Mouse (Mus musculus) colon, adult 2 months (tissue): ENCODE data around the gene Cyp4a31. TPM values are rescaled to one million over a fixed set of nuclear protein-coding genes. Genes with fewer than 3 reads are reported as not detected.

Experiments
- polyA plus RNA-seq: library from polyadenylated mRNA; depleted of rRNA; stranded (reverse); fragments of >200 nt; gene quantifications from 2 replicates; pipeline ENCODE4 v1.2.3, GENCODE M21; 2012; rRNA removed

Gene Cyp4a31
- not detected in 2 replicates for polyA plus RNA-seq

DNA sequence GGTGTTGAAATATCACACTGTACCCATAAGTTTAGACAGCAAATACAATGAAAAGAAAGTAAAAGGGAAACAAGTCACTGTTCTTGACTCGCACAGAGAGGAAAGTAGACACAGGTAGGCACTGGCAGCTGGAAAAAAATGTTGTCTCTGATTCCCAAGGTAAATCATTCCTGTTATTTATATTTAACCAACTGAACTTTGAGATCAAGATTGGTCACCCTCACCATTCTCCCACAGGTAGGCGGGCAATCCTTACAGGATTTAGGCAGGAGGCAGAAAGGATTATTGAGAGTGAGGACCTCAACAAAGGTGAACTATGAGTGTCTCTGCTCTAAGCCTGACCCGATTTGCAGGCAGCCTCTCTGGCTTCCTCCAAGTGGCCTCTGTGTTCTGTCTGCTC, at the start of gene Cyp4a31:
TSS of gene Cyp4a31 (plus strand) at position 249 of the 400 bp plus-strand sequence.

DNA sequence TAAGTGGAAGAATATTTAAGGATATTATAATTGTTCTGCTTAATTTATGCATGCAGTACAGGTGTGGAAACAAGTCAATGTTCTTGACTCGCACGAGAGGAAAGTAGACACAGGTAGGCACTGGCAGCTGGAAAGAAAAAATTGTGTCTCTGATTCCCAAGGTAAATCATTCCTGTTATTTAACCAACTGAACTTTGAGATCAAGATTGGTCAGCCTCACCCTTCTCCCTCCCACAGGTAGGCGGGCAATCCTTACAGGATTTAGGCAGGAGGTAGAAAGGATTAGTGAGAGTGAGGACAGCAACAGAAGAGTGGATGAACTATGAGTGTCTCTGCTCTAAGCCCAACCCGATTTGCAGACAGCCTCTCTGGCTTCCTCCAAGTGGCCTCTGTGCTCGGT, 45.4 kb upstream of the Cyp4a31 start, which contains the start of gene Cyp4a10:
TSS of gene Cyp4a10 (plus strand) at position 265 of the 400 bp plus-strand sequence.

DNA sequence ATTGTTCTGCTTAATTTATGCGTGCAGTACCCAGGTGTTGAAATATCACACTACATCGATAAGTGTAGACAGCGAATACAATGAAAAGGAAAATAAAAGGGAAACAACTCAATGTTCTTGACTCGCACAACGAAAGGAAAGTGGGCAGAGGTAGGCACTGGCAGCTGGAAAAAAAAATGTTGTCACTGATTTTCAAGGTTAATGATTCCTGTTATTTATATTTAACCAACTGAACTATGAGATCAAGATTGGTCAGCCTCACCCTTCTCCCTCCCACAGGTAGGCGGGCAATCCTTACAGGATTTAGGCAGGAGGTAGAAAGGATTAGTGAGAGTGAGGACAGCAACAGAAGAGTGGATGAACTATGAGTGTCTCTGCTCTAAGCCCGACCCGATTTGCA, 37.2 kb downstream of the Cyp4a31 start, which contains the start of gene Cyp4a32:
TSS of gene Cyp4a32 (plus strand) at position 359 of the 400 bp plus-strand sequence.

Other genes with a start within 250 kb of the Cyp4a31 start
- not detected in 2 replicates for gene Cyp4a12b, start 152.0 kb upstream of the Cyp4a31 start, polyA plus RNA-seq
- not detected in 2 replicates for gene Cyp4a30b, start 111.0 kb upstream of the Cyp4a31 start, polyA plus RNA-seq
- gene Cyp4a14, start 67.5 kb upstream of the Cyp4a31 start, polyA plus RNA-seq = not detected in 2 replicates
- not detected in 2 replicates for gene Cyp4a10, start 45.4 kb upstream of the Cyp4a31 start, polyA plus RNA-seq
- gene Cyp4a32, start 37.3 kb downstream of the Cyp4a31 start, polyA plus RNA-seq = not detected in 2 replicates
- gene Cyp4b1, start 84.1 kb downstream of the Cyp4a31 start, polyA plus RNA-seq = 14.0 and 31.0 TPM in 2 replicates
- 32.9 and 33.9 TPM in 2 replicates for gene Efcab14, start 174.1 kb downstream of the Cyp4a31 start, polyA plus RNA-seq
- 0.30 TPM in 1 of 2 replicates, not detected in the other for gene Tex38, start 217.4 kb downstream of the Cyp4a31 start, polyA plus RNA-seq
- gene Atpaf1, start 221.2 kb downstream of the Cyp4a31 start, polyA plus RNA-seq = 41.3 and 58.8 TPM in 2 replicates